Mouse (Mus musculus) stomach, embryonic 14.5 days (tissue): ENCODE measurements at regions not wholly inside any gene's neighbourhood (a gene's known extent, or its start where the extent isn't known, plus 50 kb on each side); places are given as distances from the start of the nearest gene placed in this dataset.

Source experiments
- ATAC-seq: fragments of 200-750 bp; cut with Nextera tagmentation; 2 replicates; pipeline ENCODE4 v1.8.0; 2017; ENCODE audit warnings: low read depth, moderate TSS enrichment; ENCODE audit not compliant: insufficient number of reproducible peaks, insufficient read depth, low FRiP score
- H3K27ac ChIP-seq: fragments of 300-500 bp; sonication (generic); 2 replicates; pipeline ENCODE4 v1.5.1; 2014; ENCODE audit warnings: mild to moderate bottlenecking, low read length, moderate library complexity, mixed read lengths
- H3K27me3 ChIP-seq: fragments of 300-500 bp; sonication (generic); 2 replicates; pipeline ENCODE4 v1.6.1; 2014; ENCODE audit warnings: low read length, control low read depth, mixed read lengths; ENCODE audit not compliant: control insufficient read depth, insufficient read depth
- H3K36me3 ChIP-seq: fragments of 300-500 bp; sonication (generic); 2 replicates; pipeline ENCODE4 v1.6.1; 2014; ENCODE audit warnings: mild to moderate bottlenecking, control low read depth, low read length, moderate library complexity, mixed read lengths; ENCODE audit not compliant: control insufficient read depth, insufficient read depth
- H3K4me1 ChIP-seq: fragments of 300-500 bp; sonication (generic); 2 replicates; pipeline ENCODE4 v1.6.1; 2014; ENCODE audit warnings: low read length, control low read depth, mixed read lengths; ENCODE audit not compliant: control insufficient read depth, insufficient read depth
- H3K4me2 ChIP-seq: fragments of 300-500 bp; sonication (generic); replicated peaks from 2 replicates; pipeline ENCODE4 v1.6.1; 2014; ENCODE audit warnings: low read depth, low read length, control low read depth
- H3K4me3 ChIP-seq: fragments of 300-500 bp; sonication (generic); 2 replicates; pipeline ENCODE4 v1.5.1; 2014; ENCODE audit warnings: low read depth, low read length, control low read depth
- H3K9ac ChIP-seq: fragments of 300-500 bp; sonication (generic); replicated peaks from 2 replicates; pipeline ENCODE4 v1.6.1; 2014; ENCODE audit warnings: low read depth, mild to moderate bottlenecking, control low read depth, low read length, moderate library complexity, mixed read lengths
- H3K9me3 ChIP-seq: fragments of 300-500 bp; sonication (generic); 2 replicates; pipeline ENCODE4 v1.6.1; 2016; ENCODE audit warnings: low read depth, low read length, control low read depth; ENCODE audit not compliant: control insufficient read depth
- WGBS: fragments of 180-500 bp; shearing (Covaris S2); extraction: QIAGEN DNeasy Blood & Tissue Kit; methylation state at CpG from one replicate; pipeline ENCODE4 v1.1.7; 2014; 5-methylcytosine and 5-hydroxymethylcytosine counted together

GRCm38 (mm10) chr16:13025393-13025792 is 84.1 kb upstream of the Ercc4 start:
- 41% methylated on average over 3 of the region's 3 CpGs for WGBS
- Histone ChIP-seq H3K4me1 (no peaks in the 10 kb centered on the region), H3K27ac (no peak overlapping the region), H3K4me2 (no peak overlapping the region), H3K9ac (no peak overlapping the region), H3K27me3 (no peaks in the 10 kb centered on the region), H3K4me3 (no peak overlapping the region), H3K9me3 (no peaks in the 10 kb centered on the region), H3K36me3 (no peaks in the 10 kb centered on the region)
- ATAC-seq, result no peak

GRCm38 (mm10) chr16:13034136-13034535 is 75.3 kb upstream of the Ercc4 start:
- H3K27me3 ChIP-seq, result no peaks in the 10 kb centered on the region
- no peaks in the 10 kb centered on the region for H3K4me1 ChIP-seq
- no peak overlapping the region for H3K4me3 ChIP-seq
- no peak overlapping the region for H3K4me2 ChIP-seq
- no peak overlapping the region for H3K27ac ChIP-seq
- WGBS, result 75% methylated on average over 5 of the region's 5 CpGs
- no peaks in the 10 kb centered on the region for H3K36me3 ChIP-seq
- H3K9me3 ChIP-seq, result no peaks in the 10 kb centered on the region
- ATAC-seq, result no peak
- H3K9ac ChIP-seq, result no peak overlapping the region

GRCm38 (mm10) chr16:13036596-13036995 is 72.9 kb upstream of the Ercc4 start:
- Histone ChIP-seq H3K27ac (no peak overlapping the region), H3K4me1 (peaks cover 3% of the 10 kb centered on the region; the same call in 1 of the 2 replicates), H3K4me3 (no peak overlapping the region), H3K9ac (no peak overlapping the region), H3K4me2 (no peak overlapping the region), H3K27me3 (no peaks in the 10 kb centered on the region), H3K9me3 (no peaks in the 10 kb centered on the region), H3K36me3 (no peaks in the 10 kb centered on the region)
- WGBS, result 88% methylated on average over 4 of the region's 4 CpGs
- no peak for ATAC-seq

- Histone ChIP-seq H3K9me3 (no peaks in the 10 kb centered on the region), H3K4me2 (no peak overlapping the region), H3K27me3 (no peaks in the 10 kb centered on the region), H3K36me3 (no peaks in the 10 kb centered on the region), H3K27ac (peak overlapping the region; percentile 74; the same call in 1 of the 2 replicates), H3K9ac (no peak overlapping the region), H3K4me1 (peaks cover 3% of the 10 kb centered on the region; the same call in 1 of the 2 replicates), H3K4me3 (no peak overlapping the region)
- WGBS, result 26% methylated on average over 15 of the region's 15 CpGs
- peak; percentile 68 for ATAC-seq
These were observed 69.0 kb upstream of the Ercc4 start for GRCm38 (mm10) chr16:13040312-13041100.

GRCm38 (mm10) chr16:13041356-13041755 is 68.1 kb upstream of the Ercc4 start:
- H3K27ac ChIP-seq, result peak overlapping the region; percentile 28; the same call in 1 of the 2 replicates
- H3K9ac ChIP-seq, result no peak overlapping the region
- no peak overlapping the region for H3K4me3 ChIP-seq
- WGBS, result 44% methylated on average over 3 of the region's 3 CpGs
- H3K27me3 ChIP-seq, result no peaks in the 10 kb centered on the region
- no peaks in the 10 kb centered on the region for H3K36me3 ChIP-seq
- H3K9me3 ChIP-seq, result no peaks in the 10 kb centered on the region
- peaks cover 3% of the 10 kb centered on the region; the same call in 1 of the 2 replicates for H3K4me1 ChIP-seq
- ATAC-seq, result no peak
- H3K4me2 ChIP-seq, result no peak overlapping the region

GRCm38 (mm10) chr16:13045079-13045590 is 64.3 kb upstream of the Ercc4 start:
- WGBS, result 62% methylated on average over 10 of the region's 10 CpGs
- ATAC-seq, result no peak
- peaks cover under 1% of the 10 kb centered on the region; the same call in 1 of the 2 replicates for H3K4me1 ChIP-seq
- no peaks in the 10 kb centered on the region for H3K9me3 ChIP-seq
- H3K9ac ChIP-seq, result no peak overlapping the region
- H3K36me3 ChIP-seq, result no peaks in the 10 kb centered on the region
- no peak overlapping the region for H3K4me2 ChIP-seq
- no peaks in the 10 kb centered on the region for H3K27me3 ChIP-seq
- H3K27ac ChIP-seq, result no peak overlapping the region
- no peak overlapping the region for H3K4me3 ChIP-seq

- Histone ChIP-seq H3K27me3 (no peaks in the 10 kb centered on the region), H3K27ac (no peak overlapping the region), H3K4me1 (no peaks in the 10 kb centered on the region), H3K36me3 (no peaks in the 10 kb centered on the region), H3K9me3 (no peaks in the 10 kb centered on the region), H3K4me3 (no peak overlapping the region), H3K4me2 (no peak overlapping the region), H3K9ac (no peak overlapping the region)
- 64% methylated on average over 6 of the region's 6 CpGs for WGBS
- no peak for ATAC-seq
These were observed 62.9 kb upstream of the Ercc4 start for GRCm38 (mm10) chr16:13046366-13047120.

- no peak overlapping the region for H3K9ac ChIP-seq
- no peak overlapping the region for H3K4me2 ChIP-seq
- no peaks in the 10 kb centered on the region for H3K9me3 ChIP-seq
- no peak overlapping the region for H3K4me3 ChIP-seq
- WGBS, result 95% methylated on average over 4 of the region's 4 CpGs
- no peak for ATAC-seq
- no peaks in the 10 kb centered on the region for H3K27me3 ChIP-seq
- H3K36me3 ChIP-seq, result no peaks in the 10 kb centered on the region
- H3K27ac ChIP-seq, result no peak overlapping the region
- no peaks in the 10 kb centered on the region for H3K4me1 ChIP-seq
These were observed 60.2 kb upstream of the Ercc4 start for GRCm38 (mm10) chr16:13049321-13049720.
